Mouse (Mus musculus) CH12F3 (cell line): ENCODE data around the gene Prpf8.
"Not testable (repeated sequence)": the region's sequence is repeated elsewhere in the genome, so short reads cannot be mapped to it uniquely, and the experiment has no call there.

Experiments used
- in situ Hi-C: fragments of 300-500 bp; cut with MboI; formaldehyde crosslinking; loops from 2 replicates; pipeline ENCODE4 v1.14.3; 2020; ENCODE audit warnings: low sequenced_read_pairs

The Prpf8 gene

GRCm38 (mm10) chr11:75552906-75553482 is 66.4 kb downstream of the Prpf8 start:
- in situ Hi-C loops: no loop called here

GRCm38 (mm10) chr11:75556006-75556405 is 69.4 kb downstream of the Prpf8 start:
- in situ Hi-C loops: not testable (repeated sequence)

- in situ Hi-C loops: no loop called here
Measured at GRCm38 (mm10) chr11:75557142-75557541, 70.5 kb downstream of the Prpf8 start.

GRCm38 (mm10) chr11:75558101-75558500 is 71.5 kb downstream of the Prpf8 start:
- in situ Hi-C loops: no loop called here
